Mouse (Mus musculus): ENCODE results near the gene Gm19426. TPM values are rescaled to one million over a fixed set of nuclear protein-coding genes. Genes with fewer than 3 reads are reported as not detected.
"Not testable (repeated sequence)": the region's sequence is repeated elsewhere in the genome, so short reads cannot be mapped to it uniquely, and the experiment has no call there.

Gm19426 gene
- total RNA-seq, 2 experiments from 2014 or later = 2.2 to 2.5 TPM

GRCm38 (mm10) chr2:84756245-84756644 lies 12.8 kb upstream of the Gm19426 start:
- no peak for DNase-seq (ENCODE audit: low spot score in 2 of 2)

GRCm38 (mm10) chr2:84750115-84750514 lies 6.7 kb upstream of the Gm19426 start:
- DNase-seq (ENCODE audit: low spot score in 2 of 2) = no peak

GRCm38 (mm10) chr2:84744126-84744525 lies 671 bp upstream of the Gm19426 start:
- no peak for DNase-seq (ENCODE audit: low spot score in 2 of 2)

- DNase-seq (ENCODE audit: low spot score in 2 of 2) = no peak
Measured at GRCm38 (mm10) chr2:84742451-84743283, 788 bp downstream of the Gm19426 start.

- DNase-seq (ENCODE audit: low spot score in 2 of 2) = no peak
Measured at GRCm38 (mm10) chr2:84741841-84742450, 1.5 kb downstream of the Gm19426 start.

- no peak for DNase-seq (ENCODE audit: low spot score in 2 of 2)
Measured at GRCm38 (mm10) chr2:84740608-84741333, 2.7 kb downstream of the Gm19426 start.

GRCm38 (mm10) chr2:84738271-84738911 lies 5.1 kb downstream of the Gm19426 start:
- DNase-seq (ENCODE audit: low spot score in 2 of 2) = no peak

- DNase-seq (ENCODE audit: low spot score in 2 of 2) = no peak
Measured at GRCm38 (mm10) chr2:84737451-84737925, 6.0 kb downstream of the Gm19426 start.

- DNase-seq (ENCODE audit: low spot score in 2 of 2) = no peak
Measured at GRCm38 (mm10) chr2:84736312-84737161, 6.9 kb downstream of the Gm19426 start.

GRCm38 (mm10) chr2:84735346-84735920 lies 8.0 kb downstream of the Gm19426 start:
- no peak for DNase-seq (ENCODE audit: low spot score in 2 of 2)

GRCm38 (mm10) chr2:84734919-84735318 lies 8.5 kb downstream of the Gm19426 start:
- DNase-seq (ENCODE audit: low spot score in 2 of 2) = no peak

GRCm38 (mm10) chr2:84734351-84734864 lies 9.0 kb downstream of the Gm19426 start:
- peak in 1 of 2 experiments; percentile 39 for DNase-seq (ENCODE audit: low spot score in 2 of 2)

- peak; percentile 57 to 78 for DNase-seq (ENCODE audit: low spot score in 2 of 2)
Measured at GRCm38 (mm10) chr2:84733579-84734300, 9.7 kb downstream of the Gm19426 start, which contains the start of gene Ypel4. TSS of gene Ypel4 (plus strand) at chr2:84734058.

- DNase-seq (ENCODE audit: low spot score in 2 of 2) = no peak
Measured at GRCm38 (mm10) chr2:84732394-84732793, 11.1 kb downstream of the Gm19426 start.

GRCm38 (mm10) chr2:84731206-84731605 lies 12.2 kb downstream of the Gm19426 start:
- DNase-seq (ENCODE audit: low spot score in 2 of 2) = no peak

- DNase-seq (ENCODE audit: low spot score in 2 of 2) = not testable (repeated sequence)
Measured at GRCm38 (mm10) chr2:84728191-84728590, 15.3 kb downstream of the Gm19426 start.

- DNase-seq (ENCODE audit: low spot score in 2 of 2) = peak; percentile 97 to 98
Measured at GRCm38 (mm10) chr2:84727172-84727858, 16.1 kb downstream of the Gm19426 start, which contains the start of gene Clp1. TSS of gene Clp1 (minus strand) at chr2:84727350.

GRCm38 (mm10) chr2:84726716-84727115 lies 16.7 kb downstream of the Gm19426 start:
- no peak for DNase-seq (ENCODE audit: low spot score in 2 of 2)

Data from left cerebral cortex, adult 18-20 months (tissue).